In the genomic region with DNA sequence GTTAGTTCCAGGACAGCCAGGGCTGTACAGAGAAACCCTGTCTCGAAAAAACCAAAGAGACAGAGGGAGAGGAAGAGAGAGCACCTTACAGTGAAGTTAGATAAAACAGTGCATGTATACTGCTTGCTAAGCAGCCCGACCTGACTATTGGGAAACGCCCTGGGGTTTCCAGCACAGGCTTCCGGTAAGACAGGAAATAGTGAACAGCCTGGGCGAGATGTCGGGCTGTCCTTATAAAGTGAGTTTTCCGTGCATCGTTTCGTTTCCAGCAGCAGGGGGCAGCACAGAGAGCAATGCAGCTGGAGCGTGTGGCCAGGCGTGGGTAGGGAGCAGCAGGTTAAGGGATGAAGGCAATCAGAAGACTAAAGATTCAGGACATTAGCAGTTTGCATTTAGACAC, we compare ENCODE assay signal across 7 mouse cellular contexts. TPM values are rescaled to one million over a fixed set of nuclear protein-coding genes. Genes with fewer than 3 reads are reported as not detected.
DNase-seq lines count a peak whose midpoint lies in the region; ATAC-seq lines count a peak whose summit lies in the region.

No protein-coding gene starts in this region.

- peak; percentile 77 to 89 for DNase-seq in adrenal gland, adult (ENCODE audit: inconsistent age in 2 of 2, low spot score in 1 of 2)
- peak; percentile 86 for DNase-seq in embryo, embryonic 10.5 days (ENCODE audit: low spot score)
- peak; percentile 52 to 74 for DNase-seq in gastrocnemius, postnatal 4 days (ENCODE audit: low spot score in 2 of 2)
- peak; percentile 46 to 52 for DNase-seq in left cerebral cortex, postnatal 36 days (ENCODE audit: low spot score in 2 of 2)
- peak; percentile 81 for DNase-seq in mesoderm, embryonic 11.5 days (ENCODE audit: low read depth, low spot score)
- peak; percentile 62 for DNase-seq in right cerebral cortex, postnatal 14 days

- ATAC-seq in intestine, embryonic 15.5 days, result peak; percentile 86

- no peak overlapping the region for H3K27ac ChIP-seq in intestine, embryonic 15.5 days

- 0 out of 2 replicates have a peak, but pooled peaks cover 4% of the 10 kb centered on the region for H3K4me1 ChIP-seq in intestine, embryonic 15.5 days (replicated peaks)

- no peaks in the 10 kb centered on the region for H3K36me3 ChIP-seq in intestine, embryonic 15.5 days

- H3K9ac ChIP-seq in intestine, embryonic 15.5 days, result no peak overlapping the region

- intact Hi-C loops in left cerebral cortex, postnatal 36 days (cut with DNase I), result loop anchor here (5.0 kb wide), 1 partner anchor 36 kb away; no protein-coding TSS in a partner anchor

- WGBS in intestine, embryonic 15.5 days, result 18% methylated on average over 11 of the region's 11 CpGs

- no peak overlapping the region for H3K4me3 ChIP-seq in intestine, embryonic 15.5 days (replicated peaks)

- no peaks in the 10 kb centered on the region for H3K27me3 ChIP-seq in intestine, embryonic 15.5 days (replicated peaks)

- no peaks in the 10 kb centered on the region for H3K9me3 ChIP-seq in intestine, embryonic 15.5 days

- no peak overlapping the region for H3K4me2 ChIP-seq in intestine, embryonic 15.5 days (replicated peaks)

RNA-seq across cellular contexts. Expression of a gene that starts 23.0 kb away (rescaled TPM):
- total RNA-seq in gastrocnemius, postnatal 4 days (2021), result 10 to 100 TPM; 35.6 to 40.1 TPM
- polyA plus RNA-seq in intestine, embryonic 15.5 days (2015; fragmentation: Nextera tagmentation; extraction: Ambion mirVana), result 9.2 and 10.9 TPM in 2 replicates
- total RNA-seq in left cerebral cortex, postnatal 36 days (2021), result 100 to 1,000 TPM; 222 to 224 TPM

RNA-seq across cellular contexts. Expression of a gene that starts 49.4 kb away (rescaled TPM):
- total RNA-seq in gastrocnemius, postnatal 4 days (2021), result 1,000 to 10,000 TPM; 1,218 to 1,228 TPM
- 5,895 and 6,298 TPM in 2 replicates for polyA plus RNA-seq in intestine, embryonic 15.5 days (2015; fragmentation: Nextera tagmentation; extraction: Ambion mirVana)
- total RNA-seq in left cerebral cortex, postnatal 36 days (2021), result 1,000 to 10,000 TPM; 1,722 to 2,059 TPM

Comparison
In these comparisons a context has a peak if more than half of its experiments do, and no peak if none do; other contexts are left out.
1. RNA of a gene that starts 23.0 kb away (total RNA-seq): 222 to 224 TPM in left cerebral cortex, postnatal 36 days; 35.6 to 40.1 TPM in gastrocnemius, postnatal 4 days; every median in the first group is over 4 times any median in the second.
2. Peak in every context shown above with its lines, with median percentiles within 50 percentile points of each other: DNase-seq.